Mouse (Mus musculus): ENCODE data around the gene Aig1.

The Aig1 gene

DNA sequence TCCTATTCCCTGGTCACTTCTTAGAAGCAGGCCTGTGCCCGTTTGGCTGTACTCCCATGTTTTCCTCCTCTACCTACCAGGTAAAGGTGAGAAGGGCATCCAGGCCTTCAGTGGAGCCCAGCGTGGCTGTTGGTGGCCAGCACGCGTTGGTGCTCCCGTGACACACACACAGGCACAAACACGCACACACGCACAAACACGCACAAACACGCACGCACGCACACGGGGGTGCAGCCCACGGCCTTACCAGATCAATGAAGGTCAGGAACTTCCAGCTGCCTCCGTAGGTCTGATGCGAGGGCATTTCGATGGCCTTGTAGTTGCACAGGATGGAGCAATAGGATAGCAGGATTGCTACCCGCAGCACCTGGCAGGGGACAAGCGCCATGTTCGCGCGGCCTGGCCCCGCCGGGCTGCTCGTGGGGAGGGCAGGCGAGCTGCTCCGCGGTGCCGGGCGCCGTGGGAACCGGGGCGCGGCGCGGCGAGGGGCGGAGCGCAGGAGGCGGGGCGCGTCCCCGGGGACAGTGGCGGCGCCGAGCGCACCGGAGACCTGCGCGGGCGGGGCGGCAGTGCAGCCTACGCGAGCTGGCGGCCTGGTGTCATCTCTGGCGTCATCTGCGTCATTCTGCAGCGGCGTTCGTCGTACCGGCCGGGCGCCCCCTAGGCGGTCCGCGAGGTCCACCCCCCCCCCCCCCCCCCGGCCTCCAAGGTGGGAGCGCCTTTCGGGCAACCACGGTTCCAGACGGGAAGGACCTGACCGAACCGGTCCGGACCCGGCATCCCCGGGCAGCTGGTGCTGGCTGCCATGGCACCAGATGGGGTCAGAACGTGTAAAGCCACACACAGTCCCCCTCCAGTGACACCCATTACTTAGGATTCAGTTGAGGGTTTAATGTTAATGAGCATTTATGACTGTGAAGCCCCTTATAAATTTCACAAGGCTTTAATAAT is at the start of gene Aig1:
Gene Aig1 (minus strand): TSS at position 610 of the 951 bp plus-strand sequence.
- no peak for TF ChIP-seq GATA4 (IDR thresholded peaks at IDR 0.05; ENCODE audit: insufficient replicate concordance, low read length)

DNA sequence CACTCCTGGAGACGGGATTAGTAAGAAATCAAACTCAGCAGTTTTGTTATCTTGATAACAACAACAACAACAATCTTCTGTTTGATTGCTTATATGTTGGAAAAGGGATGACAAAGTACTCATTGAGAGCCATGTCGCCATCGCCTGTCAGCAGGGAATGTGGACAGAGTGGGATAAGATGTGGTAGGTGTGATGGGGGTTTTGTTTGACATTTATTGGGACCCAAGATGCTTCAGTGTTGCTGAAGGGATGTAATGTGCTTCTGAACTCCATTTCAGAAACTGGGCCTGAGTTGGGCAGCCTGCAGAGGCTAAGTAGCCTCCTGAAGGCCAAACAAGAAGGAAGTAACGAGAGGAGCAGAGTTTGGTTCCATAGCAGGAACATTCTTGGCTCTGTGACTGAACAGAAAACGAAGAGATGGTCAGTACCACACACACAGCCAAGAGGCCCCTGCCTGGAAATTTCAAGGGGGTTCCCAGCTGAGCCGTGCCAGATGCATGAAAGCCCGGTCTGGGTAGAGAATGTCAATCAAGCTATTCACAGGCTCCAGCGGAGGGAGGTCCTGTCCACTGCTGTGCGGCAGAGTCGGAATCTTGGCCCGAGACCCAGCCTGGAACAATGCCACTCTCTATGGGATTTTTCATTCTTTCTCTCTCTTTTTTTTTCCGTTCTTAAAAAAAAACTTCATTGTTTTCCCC is 48.0 kb upstream of the Aig1 start:
- no peak for TF ChIP-seq GATA4 (IDR thresholded peaks at IDR 0.05; ENCODE audit: insufficient replicate concordance, low read length)

DNA sequence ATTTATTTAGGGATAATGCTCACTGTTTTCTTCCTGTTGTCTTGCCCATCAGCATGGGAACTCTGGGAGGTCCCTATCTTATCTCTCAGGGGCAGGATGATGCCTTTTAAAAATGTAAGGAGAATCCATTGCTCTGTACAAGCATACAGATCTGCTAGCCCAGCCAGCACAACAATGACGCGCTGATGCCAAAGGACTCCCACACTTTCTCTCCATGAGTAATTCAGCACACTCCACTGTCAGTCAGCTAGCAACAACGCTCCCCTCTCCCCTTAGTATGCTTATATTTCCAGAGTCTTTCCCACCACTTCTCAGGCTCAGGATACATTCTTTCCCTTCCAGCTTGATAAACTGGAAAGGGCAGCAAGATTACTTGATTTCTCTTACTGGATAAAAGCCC is 46.4 kb upstream of the Aig1 start:
- no peak for TF ChIP-seq GATA4 (IDR thresholded peaks at IDR 0.05; ENCODE audit: insufficient replicate concordance, low read length)

DNA sequence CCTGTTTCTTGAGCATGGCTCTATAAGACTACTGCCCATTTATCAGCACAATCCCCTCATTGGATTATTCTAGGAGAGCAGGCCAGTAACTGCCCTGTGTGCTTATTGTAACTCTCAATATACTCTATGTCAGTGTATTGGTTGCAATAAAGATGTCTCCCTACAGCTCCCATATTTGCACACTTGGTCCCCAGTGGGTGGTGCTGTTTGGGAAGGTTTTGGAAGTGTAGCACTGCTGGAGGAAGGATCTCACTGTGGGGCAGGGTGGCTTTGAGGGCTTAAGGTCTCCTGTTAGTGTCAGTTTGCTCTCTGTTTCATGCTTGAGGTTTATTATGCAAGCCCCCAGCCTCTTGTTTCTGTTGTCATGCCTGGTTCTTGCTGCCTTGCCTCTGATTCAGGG is 44.9 kb upstream of the Aig1 start:
- TF ChIP-seq GATA4 (IDR thresholded peaks at IDR 0.05; ENCODE audit: insufficient replicate concordance, low read length): no peak

DNA sequence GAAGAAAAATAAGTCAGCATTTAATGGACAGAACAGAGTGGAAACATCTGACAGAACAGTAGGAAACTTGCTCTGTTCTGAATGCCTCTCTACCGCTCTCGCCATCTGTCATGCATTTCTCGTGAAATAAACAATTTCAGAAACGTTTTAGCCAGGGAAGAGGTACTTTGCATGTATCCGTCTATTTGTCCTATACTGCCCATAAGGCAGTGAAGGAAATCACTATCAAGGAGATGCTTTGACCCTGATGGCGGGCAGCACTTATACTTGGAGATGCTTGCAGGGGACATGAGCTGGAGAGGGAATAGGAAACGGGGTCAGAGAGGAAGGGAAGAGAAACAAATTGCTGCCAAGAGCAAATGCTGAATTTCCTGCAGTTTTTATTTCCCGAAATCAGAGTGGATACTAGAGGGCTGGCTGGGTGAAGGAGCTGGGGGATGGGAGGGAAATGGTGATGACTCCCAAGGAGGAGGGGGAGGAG is 37.5 kb upstream of the Aig1 start:
- TF ChIP-seq GATA4 (IDR thresholded peaks at IDR 0.05; ENCODE audit: insufficient replicate concordance, low read length): no peak

DNA sequence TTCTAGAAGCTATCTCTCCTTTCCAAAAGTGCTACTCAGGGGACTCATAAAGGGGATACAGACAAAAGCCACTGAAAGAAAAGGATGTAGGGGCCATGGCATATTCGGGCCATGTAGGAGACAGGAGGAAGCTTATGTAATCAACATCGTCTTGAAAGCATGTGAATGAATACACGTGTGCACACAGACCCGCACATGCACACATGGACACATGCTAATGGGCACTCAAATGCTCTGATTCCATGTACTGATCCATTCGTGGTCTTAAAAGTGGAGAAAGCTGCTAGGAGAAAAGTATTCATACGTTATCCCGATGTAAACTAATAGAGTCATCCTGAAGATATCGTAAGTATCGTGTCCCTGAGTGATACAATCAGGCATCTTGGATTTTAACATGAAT is 36.8 kb upstream of the Aig1 start:
- TF ChIP-seq GATA4 (IDR thresholded peaks at IDR 0.05; ENCODE audit: insufficient replicate concordance, low read length): no peak

DNA sequence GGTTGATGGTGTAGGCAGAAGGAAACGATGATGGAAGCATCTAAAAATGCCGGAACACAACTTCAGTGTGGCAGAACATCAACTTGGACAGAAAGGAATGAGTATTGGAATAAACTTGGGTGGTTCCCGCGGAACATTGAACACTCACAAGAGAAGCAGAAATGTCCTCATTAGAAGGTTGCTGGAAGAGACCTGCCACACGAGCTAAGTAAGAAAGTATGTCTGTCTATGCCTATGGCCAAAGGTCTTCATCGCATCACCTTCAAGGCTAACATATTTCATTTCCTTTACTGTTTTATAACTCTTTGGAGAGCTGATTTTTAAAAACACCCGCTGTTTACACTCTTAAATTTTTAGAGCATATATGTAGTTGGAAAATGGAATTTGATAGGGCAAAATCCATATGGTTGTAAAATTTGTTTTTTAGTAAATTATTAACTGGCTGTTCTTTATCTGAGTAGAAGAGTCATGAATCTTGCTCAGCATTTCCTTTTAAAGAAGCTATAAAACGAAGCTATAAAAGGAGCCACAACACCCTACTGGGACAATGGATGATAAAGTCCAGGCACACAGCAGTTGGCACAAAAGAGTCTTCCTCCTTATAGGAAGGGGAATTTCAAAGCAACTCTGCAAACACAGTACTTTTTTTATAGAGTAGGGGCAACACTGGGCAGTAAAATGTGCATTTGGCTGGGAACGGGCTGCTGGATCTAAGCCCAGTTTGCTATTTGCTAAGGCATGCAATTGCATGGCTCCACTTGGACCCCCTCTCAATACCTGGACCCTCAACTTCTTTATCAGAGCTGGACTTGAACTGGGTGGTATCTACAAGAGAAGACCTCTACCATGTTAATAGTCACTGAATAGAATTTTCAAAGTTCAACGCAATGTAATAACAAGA is 14.4 kb upstream of the Aig1 start:
- no peak for TF ChIP-seq GATA4 (IDR thresholded peaks at IDR 0.05; ENCODE audit: insufficient replicate concordance, low read length)

DNA sequence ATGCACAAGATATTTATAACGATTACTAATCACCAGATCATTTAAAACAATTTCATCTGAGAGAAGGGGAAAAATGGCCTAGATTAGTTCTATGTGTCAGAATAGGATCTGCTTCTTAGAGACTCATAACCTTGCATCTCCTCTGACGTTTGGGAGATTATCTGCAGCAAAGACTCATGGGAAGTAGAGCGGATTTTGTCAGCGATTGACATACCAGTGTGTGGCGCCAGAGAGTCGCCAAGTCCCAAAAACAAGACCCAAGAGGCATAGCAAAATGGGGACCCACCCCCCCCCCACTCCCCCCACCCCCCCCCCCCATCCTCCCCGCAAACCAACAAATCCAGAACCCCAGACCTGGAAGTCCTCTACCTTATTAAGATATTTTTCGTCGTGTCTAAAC is 13.7 kb upstream of the Aig1 start:
- no peak for TF ChIP-seq GATA4 (IDR thresholded peaks at IDR 0.05; ENCODE audit: insufficient replicate concordance, low read length)

DNA sequence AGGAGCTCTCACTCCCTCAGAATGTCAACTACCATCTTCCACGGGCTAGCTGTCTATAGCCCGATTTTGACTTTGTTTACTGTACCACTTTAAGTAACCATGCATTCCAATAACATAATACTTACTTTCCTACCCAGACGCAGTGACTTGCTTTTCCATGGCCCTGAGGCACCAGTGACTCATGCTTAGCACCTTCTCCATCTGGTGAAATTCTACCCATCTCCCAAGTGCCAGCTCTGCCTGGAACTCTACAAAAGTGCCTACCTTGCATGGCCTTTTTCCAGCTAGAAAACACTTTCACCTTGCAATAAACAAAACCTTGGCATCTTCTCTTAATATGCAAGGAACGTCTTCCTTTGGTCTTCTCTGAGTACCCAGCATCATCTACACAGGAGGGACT is 9.9 kb upstream of the Aig1 start:
- no peak for TF ChIP-seq GATA4 (IDR thresholded peaks at IDR 0.05; ENCODE audit: insufficient replicate concordance, low read length)

DNA sequence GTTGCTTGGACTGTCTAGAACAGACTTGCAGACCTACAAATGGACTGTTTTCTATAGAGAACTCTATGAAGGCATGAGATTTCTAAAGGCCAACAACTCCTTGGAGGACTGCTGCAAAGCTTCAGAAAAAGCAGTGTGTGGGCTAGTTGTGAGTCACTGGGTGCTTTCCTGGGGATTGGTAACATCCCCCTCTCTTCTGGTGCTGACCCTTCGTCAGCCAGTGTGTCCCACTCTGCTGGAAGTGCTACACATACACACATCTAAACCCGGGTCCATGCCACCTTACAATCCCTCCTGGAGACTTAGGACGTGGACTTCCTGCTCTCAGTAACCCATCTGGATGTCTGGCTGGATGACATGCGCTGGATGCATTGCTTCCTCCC is 6.2 kb upstream of the Aig1 start:
- no peak for TF ChIP-seq GATA4 (IDR thresholded peaks at IDR 0.05; ENCODE audit: insufficient replicate concordance, low read length)

DNA sequence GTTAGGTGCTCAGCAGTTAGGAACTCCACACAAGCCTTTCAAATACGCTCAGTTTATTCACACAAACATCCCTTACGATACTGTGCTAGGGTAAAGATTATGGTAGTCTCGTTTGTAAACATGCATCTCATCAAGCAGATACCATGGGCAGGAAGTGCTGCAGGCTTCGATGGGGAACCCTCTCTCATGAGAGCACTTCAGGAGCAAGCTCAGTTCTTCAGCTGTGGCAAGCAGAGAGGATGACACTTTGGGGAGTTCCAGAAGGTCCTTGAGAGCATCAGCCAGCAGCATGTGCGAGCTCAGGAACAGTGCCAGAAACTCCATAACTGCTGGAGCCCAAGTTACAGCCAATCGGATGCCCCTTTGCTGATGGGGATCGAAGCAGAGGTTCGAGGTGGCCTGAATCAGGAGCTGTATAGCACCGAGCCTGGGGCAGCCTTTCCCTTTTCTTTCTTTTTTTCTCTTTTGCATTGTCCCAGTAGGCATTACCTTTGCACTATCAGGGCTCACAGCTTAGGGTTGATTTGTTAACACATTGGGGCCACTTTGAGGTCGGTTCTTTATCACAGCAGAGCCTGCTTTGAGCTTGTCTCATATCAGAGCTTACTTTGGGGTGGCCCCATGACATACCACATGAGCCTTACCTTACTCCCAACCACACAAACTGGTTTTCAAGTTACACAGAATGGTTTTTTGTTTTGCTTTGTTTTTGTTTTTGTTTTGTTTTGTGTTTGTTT is 5.7 kb upstream of the Aig1 start:
- no peak for TF ChIP-seq GATA4 (IDR thresholded peaks at IDR 0.05; ENCODE audit: insufficient replicate concordance, low read length)

DNA sequence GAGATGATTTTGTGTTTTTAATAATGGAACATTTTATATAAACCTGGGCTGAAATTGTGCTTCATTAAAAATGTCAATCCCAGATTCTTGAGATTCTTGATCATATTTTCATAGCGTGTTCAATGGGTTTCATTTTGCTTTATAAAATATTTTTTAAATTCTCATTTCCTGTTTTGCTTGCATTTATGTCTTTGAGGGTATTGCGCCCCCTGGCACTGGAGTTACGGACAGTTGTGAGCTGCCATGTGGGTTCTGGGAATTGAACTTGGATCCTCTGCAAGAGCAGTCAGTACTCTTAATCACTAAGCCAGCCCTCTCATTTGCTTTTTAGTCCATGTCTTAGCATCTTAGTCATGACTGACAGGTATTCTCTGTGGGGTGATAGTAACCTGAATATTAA is 1.8 kb upstream of the Aig1 start:
- no peak for TF ChIP-seq GATA4 (IDR thresholded peaks at IDR 0.05; ENCODE audit: insufficient replicate concordance, low read length)

DNA sequence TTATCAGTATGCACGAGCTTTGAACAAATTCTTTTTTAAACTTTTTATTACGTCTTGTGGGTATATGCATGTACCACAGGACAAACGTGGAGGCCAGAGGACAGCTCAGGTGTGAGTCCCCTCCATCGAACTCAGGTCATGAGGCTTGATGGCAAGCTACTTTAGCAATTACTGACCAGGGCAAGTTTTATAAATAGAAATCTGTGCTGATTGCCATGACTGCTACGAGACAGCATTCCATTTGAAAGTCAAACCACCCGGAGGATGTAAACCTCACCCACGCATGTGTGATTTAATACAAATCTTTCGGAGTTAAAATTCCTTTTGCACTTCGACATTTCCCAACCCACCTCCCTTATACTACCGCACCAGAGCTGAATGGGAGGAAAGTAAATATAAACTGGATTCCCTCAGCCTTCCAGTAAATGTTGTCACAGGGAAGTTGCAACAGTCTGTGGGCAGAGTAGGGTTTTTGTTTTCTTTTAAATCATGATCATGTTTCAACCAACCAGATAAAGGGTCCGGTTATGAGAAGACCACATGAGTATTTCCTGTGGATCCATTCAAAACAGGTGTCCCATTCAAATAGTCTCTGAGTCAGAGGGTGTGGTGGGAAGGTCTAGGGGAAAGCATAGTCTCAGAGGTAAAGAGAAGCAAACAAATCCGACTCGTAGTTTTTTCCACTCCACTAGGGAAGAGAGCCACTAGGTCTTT is 699 bp upstream of the Aig1 start:
- TF ChIP-seq GATA4 (IDR thresholded peaks at IDR 0.05; ENCODE audit: insufficient replicate concordance, low read length): no peak

DNA sequence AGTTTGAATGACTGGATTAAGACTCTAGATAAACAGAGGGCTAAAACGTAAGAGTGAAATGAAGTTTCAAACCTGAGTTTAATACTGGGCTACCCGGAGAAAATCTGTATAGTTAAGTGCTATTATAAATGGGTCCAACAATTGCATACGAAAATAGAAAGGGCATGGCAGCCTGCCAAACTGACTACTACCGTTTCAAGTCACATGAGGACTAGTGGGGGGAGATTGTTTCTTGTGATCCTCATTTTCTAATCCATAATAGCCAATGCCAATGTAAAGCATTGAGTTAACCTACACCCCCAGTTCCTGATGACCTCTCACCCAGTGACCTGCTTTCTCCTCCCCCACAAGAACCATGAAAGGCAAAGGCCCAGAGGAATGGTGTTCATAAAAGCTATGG is 2.4 kb downstream of the Aig1 start:
- TF ChIP-seq GATA4 (IDR thresholded peaks at IDR 0.05; ENCODE audit: insufficient replicate concordance, low read length): no peak

All from liver, adult (tissue).